Mouse (Mus musculus) embryo, embryonic 9.5 days (tissue): ENCODE results near the gene Sgk1.

Experiments
- DNase-seq: peaks from one replicate; pipeline ENCODE4 v3.0.0-alpha.2; 2017; ENCODE audit errors: extremely low spot score

The Sgk1 gene

GRCm38 (mm10) chr10:21975384-21975783 is 93.4 kb downstream of the Sgk1 start:
- no peak for DNase-seq

- DNase-seq = no peak
These were observed 94.3 kb downstream of the Sgk1 start for GRCm38 (mm10) chr10:21976253-21976652.

GRCm38 (mm10) chr10:21978421-21978820 is 96.4 kb downstream of the Sgk1 start:
- DNase-seq = no peak

GRCm38 (mm10) chr10:21979286-21979965 is 97.4 kb downstream of the Sgk1 start:
- no peak for DNase-seq

GRCm38 (mm10) chr10:21980780-21981435 is 98.9 kb downstream of the Sgk1 start:
- DNase-seq = no peak

GRCm38 (mm10) chr10:21982303-21982702 is 100.3 kb downstream of the Sgk1 start:
- DNase-seq = no peak

GRCm38 (mm10) chr10:21988489-21988888 is 106.5 kb downstream of the Sgk1 start:
- no peak for DNase-seq

- DNase-seq = peak; percentile 83
These were observed 109.4 kb downstream of the Sgk1 start for GRCm38 (mm10) chr10:21991351-21991840.

- peak; percentile 29 for DNase-seq
These were observed 110.2 kb downstream of the Sgk1 start for GRCm38 (mm10) chr10:21991986-21992833.

GRCm38 (mm10) chr10:21992834-21993514 is 111.0 kb downstream of the Sgk1 start:
- peak; percentile 81 for DNase-seq

GRCm38 (mm10) chr10:21993515-21994373 is 111.8 kb downstream of the Sgk1 start:
- no peak for DNase-seq

- DNase-seq = peak; percentile 96
These were observed 112.5 kb downstream of the Sgk1 start for GRCm38 (mm10) chr10:21994431-21994914.

- DNase-seq = peak; percentile 68
These were observed 113.2 kb downstream of the Sgk1 start for GRCm38 (mm10) chr10:21995221-21995620.

- peak; percentile 72 for DNase-seq
These were observed 113.8 kb downstream of the Sgk1 start for GRCm38 (mm10) chr10:21995661-21996308.

GRCm38 (mm10) chr10:21996660-21997447 is 114.9 kb downstream of the Sgk1 start:
- DNase-seq = no peak

- no peak for DNase-seq
These were observed 115.7 kb downstream of the Sgk1 start for GRCm38 (mm10) chr10:21997550-21998204.

GRCm38 (mm10) chr10:21998503-21999180 is 116.7 kb downstream of the Sgk1 start:
- DNase-seq = no peak
